Mouse (Mus musculus): ENCODE data around the gene Psma1. TPM values are rescaled to one million over a fixed set of nuclear protein-coding genes. Genes with fewer than 3 reads are reported as not detected.

The Psma1 gene
- polyA plus RNA-seq (2015; fragmentation: Nextera tagmentation; extraction: Ambion mirVana) = 343 and 365 TPM in 2 replicates

- Histone ChIP-seq H3K36me3 (peaks cover 29% of the 10 kb centered on the region), H3K4me2 (peak within 1 kb of the TSS; percentile 79), H3K9me3 (replicated peaks) (no peaks in the 10 kb centered on the region), H3K4me1 (replicated peaks) (peaks cover 22% of the 10 kb centered on the region), H3K9ac (peak within 1 kb of the TSS; percentile 92), H3K4me3 (replicated peaks) (peak within 1 kb of the TSS; percentile 91), H3K27me3 (no peaks in the 10 kb centered on the region), H3K27ac (peak within 1 kb of the TSS; percentile 81)
- DNase-seq (peak; percentile 95), ATAC-seq (ENCODE audit: low read depth) (peak; percentile 90)
- WGBS (ENCODE audit: insufficient replicate concordance) = under 1% methylated on average over 39 of the region's 39 CpGs
Observed at GRCm38 (mm10) chr7:114276005-114276752, at the start of gene Psma1. TSS of gene Psma1 (minus strand) at chr7:114276118.

GRCm38 (mm10) chr7:114323527-114323926 lies 47.6 kb upstream of the Psma1 start:
- Histone ChIP-seq H3K4me2 (no peak overlapping the region), H3K9me3 (replicated peaks) (no peaks in the 10 kb centered on the region), H3K4me1 (replicated peaks) (peaks cover 14% of the 10 kb centered on the region; the same call in 1 of the 2 replicates), H3K4me3 (replicated peaks) (no peak overlapping the region), H3K27ac (peak overlapping the region; percentile 71), H3K9ac (no peak overlapping the region), H3K36me3 (no peaks in the 10 kb centered on the region), H3K27me3 (no peaks in the 10 kb centered on the region)
- DNase-seq (no peak), ATAC-seq (ENCODE audit: low read depth) (peak; percentile 69)
- WGBS (ENCODE audit: insufficient replicate concordance) = 22% methylated on average over 1 of the region's 1 CpGs

GRCm38 (mm10) chr7:114322531-114323441 lies 46.9 kb upstream of the Psma1 start:
- H3K27me3 ChIP-seq = no peaks in the 10 kb centered on the region
- no peak overlapping the region for H3K9ac ChIP-seq
- DNase-seq (no peak), ATAC-seq (ENCODE audit: low read depth) (peak; percentile 83)
- peak overlapping the region; percentile 52 for H3K27ac ChIP-seq
- H3K9me3 ChIP-seq (replicated peaks) = no peaks in the 10 kb centered on the region
- H3K4me3 ChIP-seq (replicated peaks) = no peak overlapping the region
- WGBS (ENCODE audit: insufficient replicate concordance) = 64% methylated on average over 9 of the region's 9 CpGs
- no peaks in the 10 kb centered on the region for H3K36me3 ChIP-seq
- H3K4me2 ChIP-seq = no peak overlapping the region
- peaks cover 14% of the 10 kb centered on the region; the same call in 1 of the 2 replicates for H3K4me1 ChIP-seq (replicated peaks)

- no peak for ATAC-seq (ENCODE audit: low read depth)
- no peak overlapping the region for H3K27ac ChIP-seq
- H3K36me3 ChIP-seq = no peaks in the 10 kb centered on the region
Observed at GRCm38 (mm10) chr7:114321694-114322372, 45.9 kb upstream of the Psma1 start.

GRCm38 (mm10) chr7:114317896-114318295 lies 42.0 kb upstream of the Psma1 start:
- 47% methylated on average over 4 of the region's 4 CpGs for WGBS (ENCODE audit: insufficient replicate concordance)
- Histone ChIP-seq H3K27ac (peak overlapping the region; percentile 43), H3K27me3 (no peaks in the 10 kb centered on the region), H3K4me3 (replicated peaks) (no peak overlapping the region), H3K9ac (no peak overlapping the region), H3K9me3 (replicated peaks) (no peaks in the 10 kb centered on the region), H3K36me3 (no peaks in the 10 kb centered on the region), H3K4me2 (no peak overlapping the region), H3K4me1 (replicated peaks) (peaks cover 9% of the 10 kb centered on the region; the same call in 1 of the 2 replicates)
- DNase-seq (no peak), ATAC-seq (ENCODE audit: low read depth) (no peak)

More at GRCm38 (mm10) chr7:114321694-114322372, 45.9 kb upstream of the Psma1 start:
- no peaks in the 10 kb centered on the region for H3K9me3 ChIP-seq (replicated peaks)
- no peak overlapping the region for H3K9ac ChIP-seq
- H3K27me3 ChIP-seq = no peaks in the 10 kb centered on the region
- WGBS (ENCODE audit: insufficient replicate concordance) = 71% methylated on average over 5 of the region's 5 CpGs
- H3K4me1 ChIP-seq (replicated peaks) = peaks cover 14% of the 10 kb centered on the region; the same call in 1 of the 2 replicates
- H3K4me2 ChIP-seq = no peak overlapping the region
- no peak for DNase-seq
- no peak overlapping the region for H3K4me3 ChIP-seq (replicated peaks)

GRCm38 (mm10) chr7:114317389-114317792 lies 41.5 kb upstream of the Psma1 start:
- Histone ChIP-seq H3K4me3 (replicated peaks) (no peak overlapping the region), H3K9ac (no peak overlapping the region), H3K36me3 (no peaks in the 10 kb centered on the region), H3K27ac (peak overlapping the region; percentile 45), H3K27me3 (no peaks in the 10 kb centered on the region), H3K4me1 (replicated peaks) (peaks cover 4% of the 10 kb centered on the region; the same call in 1 of the 2 replicates), H3K4me2 (no peak overlapping the region), H3K9me3 (replicated peaks) (no peaks in the 10 kb centered on the region)
- ATAC-seq (ENCODE audit: low read depth) (peak; percentile 36; the same call in 1 of the 2 replicates), DNase-seq (no peak)
- 20% methylated on average over 5 of the region's 5 CpGs for WGBS (ENCODE audit: insufficient replicate concordance)

GRCm38 (mm10) chr7:114316361-114316871 lies 40.5 kb upstream of the Psma1 start:
- H3K4me1 ChIP-seq (replicated peaks) = peaks cover under 1% of the 10 kb centered on the region; the same call in 1 of the 2 replicates
- no peak overlapping the region for H3K4me2 ChIP-seq
- no peak overlapping the region for H3K9ac ChIP-seq
- no peaks in the 10 kb centered on the region for H3K36me3 ChIP-seq
- H3K4me3 ChIP-seq (replicated peaks) = no peak overlapping the region
- no peaks in the 10 kb centered on the region for H3K27me3 ChIP-seq
- DNase-seq = no peak
- no peaks in the 10 kb centered on the region for H3K9me3 ChIP-seq (replicated peaks)
- 37% methylated on average over 5 of the region's 5 CpGs for WGBS (ENCODE audit: insufficient replicate concordance)
- no peak overlapping the region for H3K27ac ChIP-seq
- ATAC-seq (ENCODE audit: low read depth) = no peak

GRCm38 (mm10) chr7:114311209-114311608 lies 35.3 kb upstream of the Psma1 start:
- ATAC-seq (ENCODE audit: low read depth) = peak; percentile 66
- no peak for DNase-seq
- no peak overlapping the region for H3K27ac ChIP-seq
- no peaks in the 10 kb centered on the region for H3K27me3 ChIP-seq
- no peak overlapping the region for H3K4me3 ChIP-seq (replicated peaks)
- no peak overlapping the region for H3K9ac ChIP-seq
- H3K4me2 ChIP-seq = no peak overlapping the region
- WGBS (ENCODE audit: insufficient replicate concordance) = 63% methylated on average over 5 of the region's 5 CpGs
- peaks cover 6% of the 10 kb centered on the region; the same call in 1 of the 2 replicates for H3K4me1 ChIP-seq (replicated peaks)
- no peaks in the 10 kb centered on the region for H3K9me3 ChIP-seq (replicated peaks)
- H3K36me3 ChIP-seq = no peaks in the 10 kb centered on the region

GRCm38 (mm10) chr7:114309020-114309419 lies 33.1 kb upstream of the Psma1 start:
- H3K27ac ChIP-seq = no peak overlapping the region
- H3K36me3 ChIP-seq = no peaks in the 10 kb centered on the region
- no peaks in the 10 kb centered on the region for H3K27me3 ChIP-seq
- H3K9ac ChIP-seq = no peak overlapping the region
- H3K4me3 ChIP-seq (replicated peaks) = no peak overlapping the region
- no peak overlapping the region for H3K4me2 ChIP-seq
- no peak for DNase-seq
- peaks cover 6% of the 10 kb centered on the region; the same call in 1 of the 2 replicates for H3K4me1 ChIP-seq (replicated peaks)
- WGBS (ENCODE audit: insufficient replicate concordance) = 18% methylated on average over 4 of the region's 4 CpGs
- ATAC-seq (ENCODE audit: low read depth) = no peak; the same call in 1 of the 2 replicates
- H3K9me3 ChIP-seq (replicated peaks) = no peaks in the 10 kb centered on the region

- no peaks in the 10 kb centered on the region for H3K27me3 ChIP-seq
- ATAC-seq (ENCODE audit: low read depth) (no peak), DNase-seq (no peak)
- H3K4me1 ChIP-seq (replicated peaks) = no peaks in the 10 kb centered on the region
- no peaks in the 10 kb centered on the region for H3K9me3 ChIP-seq (replicated peaks)
- 19% methylated on average over 4 of the region's 4 CpGs for WGBS (ENCODE audit: insufficient replicate concordance)
- H3K9ac ChIP-seq = no peak overlapping the region
- no peak overlapping the region for H3K4me2 ChIP-seq
- no peak overlapping the region for H3K27ac ChIP-seq
- no peaks in the 10 kb centered on the region for H3K36me3 ChIP-seq
- no peak overlapping the region for H3K4me3 ChIP-seq (replicated peaks)
Observed at GRCm38 (mm10) chr7:114301293-114301782, 25.4 kb upstream of the Psma1 start.
